Mouse (Mus musculus): ENCODE results near the gene Hacd3.
A peak's percentile ranks its signal among the peaks of the same experiment; 100 is the strongest.
"Not testable (repeated sequence)": the region's sequence is repeated elsewhere in the genome, so short reads cannot be mapped to it uniquely, and the experiment has no call there.

Gene Hacd3

GRCm38 (mm10) chr9:65020991-65021886, at the start of gene Hacd3:
Gene Hacd3, minus strand, starts transcription at chr9:65021693.
- peak; percentile 78 to 88 for DNase-seq (ENCODE audit: low spot score in 2 of 2)

- no peak for DNase-seq (ENCODE audit: low spot score in 2 of 2)
These were observed 49.1 kb upstream of the Hacd3 start for GRCm38 (mm10) chr9:65070587-65070986.

- DNase-seq (ENCODE audit: low spot score in 2 of 2) = no peak
These were observed 42.8 kb upstream of the Hacd3 start for GRCm38 (mm10) chr9:65064251-65064650.

GRCm38 (mm10) chr9:65050981-65051380, 29.5 kb upstream of the Hacd3 start:
- DNase-seq (ENCODE audit: low spot score in 2 of 2) = no peak

- DNase-seq (ENCODE audit: low spot score in 2 of 2) = no peak
These were observed 27.9 kb upstream of the Hacd3 start for GRCm38 (mm10) chr9:65049422-65049821.

- no peak for DNase-seq (ENCODE audit: low spot score in 2 of 2)
These were observed 25.5 kb upstream of the Hacd3 start for GRCm38 (mm10) chr9:65046993-65047392.

- no peak for DNase-seq (ENCODE audit: low spot score in 2 of 2)
These were observed 19.9 kb upstream of the Hacd3 start for GRCm38 (mm10) chr9:65041430-65041829.

- no peak for DNase-seq (ENCODE audit: low spot score in 2 of 2)
These were observed 15.4 kb upstream of the Hacd3 start for GRCm38 (mm10) chr9:65036861-65037260.

GRCm38 (mm10) chr9:65036456-65036855, 15.0 kb upstream of the Hacd3 start:
- peak in 1 of 2 experiments; percentile 41 for DNase-seq (ENCODE audit: low spot score in 2 of 2)

GRCm38 (mm10) chr9:65032269-65033108, 11.0 kb upstream of the Hacd3 start, which contains the start of gene Dpp8:
Gene Dpp8, plus strand, starts transcription at chr9:65032414.
- peak; percentile 92 for DNase-seq (ENCODE audit: low spot score in 2 of 2)

- no peak for DNase-seq (ENCODE audit: low spot score in 2 of 2)
These were observed 10.4 kb upstream of the Hacd3 start for GRCm38 (mm10) chr9:65031894-65032268.

GRCm38 (mm10) chr9:65031355-65031754, 9.9 kb upstream of the Hacd3 start:
- DNase-seq (ENCODE audit: low spot score in 2 of 2) = not testable (repeated sequence)

GRCm38 (mm10) chr9:65028313-65028712, 6.8 kb upstream of the Hacd3 start:
- DNase-seq (ENCODE audit: low spot score in 2 of 2) = no peak

GRCm38 (mm10) chr9:65027241-65027640, 5.7 kb upstream of the Hacd3 start:
- DNase-seq (ENCODE audit: low spot score in 2 of 2) = no peak

- no peak for DNase-seq (ENCODE audit: low spot score in 2 of 2)
These were observed 2.0 kb upstream of the Hacd3 start for GRCm38 (mm10) chr9:65023447-65023846.

- no peak for DNase-seq (ENCODE audit: low spot score in 2 of 2)
These were observed 1.2 kb upstream of the Hacd3 start for GRCm38 (mm10) chr9:65022580-65023135.

GRCm38 (mm10) chr9:65021887-65022579, 540 bp upstream of the Hacd3 start:
- no peak for DNase-seq (ENCODE audit: low spot score in 2 of 2)

- no peak for DNase-seq (ENCODE audit: low spot score in 2 of 2)
These were observed 1.4 kb downstream of the Hacd3 start for GRCm38 (mm10) chr9:65020128-65020527.

- no peak for DNase-seq (ENCODE audit: low spot score in 2 of 2)
These were observed 2.3 kb downstream of the Hacd3 start for GRCm38 (mm10) chr9:65019146-65019545.

GRCm38 (mm10) chr9:65018588-65019121, 2.8 kb downstream of the Hacd3 start:
- DNase-seq (ENCODE audit: low spot score in 2 of 2) = no peak

GRCm38 (mm10) chr9:65017896-65018295, 3.6 kb downstream of the Hacd3 start:
- no peak for DNase-seq (ENCODE audit: low spot score in 2 of 2)
